Mouse (Mus musculus): ENCODE data around the gene AC124502.3. TPM values are rescaled to one million over a fixed set of nuclear protein-coding genes. Genes with fewer than 3 reads are reported as not detected.
A peak's percentile ranks its signal among the peaks of the same experiment; 100 is the strongest.

AC124502.3 gene
- polyA plus RNA-seq, 1 experiment from 2014 or later, result 1.1 TPM

GRCm38 (mm10) chr19:5023621-5024479, 14.8 kb upstream of the AC124502.3 start, which contains the start of gene Slc29a2:
TSS of gene Slc29a2 (plus strand) at chr19:5023860.
- Histone ChIP-seq H3K4me2 (replicated peaks; ENCODE audit: low read depth, low read length) (peak within 1 kb of the TSS; percentile 95), H3K9ac (replicated peaks; ENCODE audit: low read depth) (peak within 1 kb of the TSS; percentile 46), H3K4me1 (ENCODE audit: insufficient read depth, low read depth, low read length) (no peaks in the 10 kb centered on the region), H3K36me3 (ENCODE audit: insufficient read depth, low read length) (no peaks in the 10 kb centered on the region), H3K27ac (ENCODE audit: low read length) (peak within 1 kb of the TSS; percentile 74), H3K27me3 (replicated peaks; ENCODE audit: insufficient read depth, low read length) (no peaks in the 10 kb centered on the region), H3K4me3 (ENCODE audit: low read depth, low read length) (peak within 1 kb of the TSS; percentile 60), H3K9me3 (ENCODE audit: low read length) (no peaks in the 10 kb centered on the region)
- peak; percentile 95 for DNase-seq (ENCODE audit: low spot score)
- TF ChIP-seq EP300 (IDR thresholded peaks at IDR 0.05), result no peak
- TF ChIP-seq CTCF (IDR thresholded peaks at IDR 0.05), result no peak
- under 1% methylated on average over 62 of the region's 62 CpGs for WGBS
- ATAC-seq, result peak; percentile 98

GRCm38 (mm10) chr19:5026111-5026510, 12.6 kb upstream of the AC124502.3 start:
- ATAC-seq (no peak), DNase-seq (ENCODE audit: low spot score) (no peak)
- Histone ChIP-seq H3K4me2 (replicated peaks; ENCODE audit: low read depth, low read length) (no peak overlapping the region), H3K27ac (ENCODE audit: low read length) (no peak overlapping the region), H3K4me1 (ENCODE audit: insufficient read depth, low read depth, low read length) (no peaks in the 10 kb centered on the region), H3K27me3 (replicated peaks; ENCODE audit: insufficient read depth, low read length) (no peaks in the 10 kb centered on the region), H3K9me3 (ENCODE audit: low read length) (no peaks in the 10 kb centered on the region), H3K9ac (replicated peaks; ENCODE audit: low read depth) (no peak overlapping the region), H3K36me3 (ENCODE audit: insufficient read depth, low read length) (no peaks in the 10 kb centered on the region), H3K4me3 (ENCODE audit: low read depth, low read length) (no peak overlapping the region)
- WGBS, result 88% methylated on average over 8 of the region's 8 CpGs
- TF ChIP-seq EP300 (IDR thresholded peaks at IDR 0.05) (no peak), CTCF (IDR thresholded peaks at IDR 0.05) (no peak)

- ATAC-seq, result no peak
- no peak for DNase-seq (ENCODE audit: low spot score)
- Histone ChIP-seq H3K4me2 (replicated peaks; ENCODE audit: low read depth, low read length) (no peak overlapping the region), H3K27ac (ENCODE audit: low read length) (no peak overlapping the region), H3K9ac (replicated peaks; ENCODE audit: low read depth) (no peak overlapping the region), H3K9me3 (ENCODE audit: low read length) (no peaks in the 10 kb centered on the region), H3K4me3 (ENCODE audit: low read depth, low read length) (no peak overlapping the region), H3K27me3 (replicated peaks; ENCODE audit: insufficient read depth, low read length) (no peaks in the 10 kb centered on the region), H3K36me3 (ENCODE audit: insufficient read depth, low read length) (no peaks in the 10 kb centered on the region), H3K4me1 (ENCODE audit: insufficient read depth, low read depth, low read length) (no peaks in the 10 kb centered on the region)
- 68% methylated on average over 3 of the region's 3 CpGs for WGBS
- no peak for TF ChIP-seq CTCF (IDR thresholded peaks at IDR 0.05)
- TF ChIP-seq EP300 (IDR thresholded peaks at IDR 0.05), result no peak
These were observed 6.0 kb upstream of the AC124502.3 start for GRCm38 (mm10) chr19:5032686-5033085.

- Histone ChIP-seq H3K4me1 (ENCODE audit: insufficient read depth, low read depth, low read length) (peaks cover 4% of the 10 kb centered on the region), H3K4me3 (ENCODE audit: low read depth, low read length) (no peak overlapping the region), H3K9me3 (ENCODE audit: low read length) (no peaks in the 10 kb centered on the region), H3K9ac (replicated peaks; ENCODE audit: low read depth) (no peak overlapping the region), H3K27ac (ENCODE audit: low read length) (no peak overlapping the region), H3K4me2 (replicated peaks; ENCODE audit: low read depth, low read length) (no peak overlapping the region), H3K27me3 (replicated peaks; ENCODE audit: insufficient read depth, low read length) (no peaks in the 10 kb centered on the region), H3K36me3 (ENCODE audit: insufficient read depth, low read length) (no peaks in the 10 kb centered on the region)
- WGBS, result 81% methylated on average over 4 of the region's 4 CpGs
- no peak for DNase-seq (ENCODE audit: low spot score)
- no peak for TF ChIP-seq CTCF (IDR thresholded peaks at IDR 0.05)
- no peak for ATAC-seq
These were observed 2.1 kb upstream of the AC124502.3 start for GRCm38 (mm10) chr19:5036577-5036976.

GRCm38 (mm10) chr19:5037678-5038571, 766 bp upstream of the AC124502.3 start:
- peaks cover 4% of the 10 kb centered on the region for H3K4me1 ChIP-seq (ENCODE audit: insufficient read depth, low read depth, low read length)
- DNase-seq (ENCODE audit: low spot score) (peak; percentile 50), ATAC-seq (peak; percentile 15; the same call in 1 of the 2 replicates)
- H3K27me3 ChIP-seq (replicated peaks; ENCODE audit: insufficient read depth, low read length), result no peaks in the 10 kb centered on the region
- H3K4me3 ChIP-seq (ENCODE audit: low read depth, low read length), result peak overlapping the region; percentile 67
- 2% methylated on average over 32 of the region's 32 CpGs for WGBS
- H3K27ac ChIP-seq (ENCODE audit: low read length), result no peak overlapping the region
- peak overlapping the region; percentile 77 for H3K4me2 ChIP-seq (replicated peaks; ENCODE audit: low read depth, low read length)
- TF ChIP-seq CTCF (IDR thresholded peaks at IDR 0.05), result peak; percentile 0; the same call in 1 of the 2 replicates
- TF ChIP-seq EP300 (IDR thresholded peaks at IDR 0.05), result no peak
- no peaks in the 10 kb centered on the region for H3K9me3 ChIP-seq (ENCODE audit: low read length)
- peak overlapping the region; percentile 83; the same call in 1 of the 2 replicates for H3K9ac ChIP-seq (replicated peaks; ENCODE audit: low read depth)
- H3K36me3 ChIP-seq (ENCODE audit: insufficient read depth, low read length), result no peaks in the 10 kb centered on the region
